Mouse (Mus musculus) NIH3T3 (cell line): ENCODE data around the gene Gpbar1.
"Not testable (repeated sequence)": the region's sequence is repeated elsewhere in the genome, so short reads cannot be mapped to it uniquely, and the experiment has no call there.

Experiments
- DNase-seq: peaks from one replicate; pipeline ENCODE4 v3.0.0-alpha.2; 2012; ENCODE audit warnings: low read depth

Gpbar1 gene

GRCm38 (mm10) chr1:74326916-74327315 is 48.6 kb downstream of the Gpbar1 start:
- not testable (repeated sequence) for DNase-seq
